Mouse (Mus musculus) lung, postnatal 14 days (tissue): Measurements from ENCODE around the gene Retreg3.
A peak's percentile ranks its signal among the peaks of the same experiment; 100 is the strongest.
"Not testable (repeated sequence)": the region's sequence is repeated elsewhere in the genome, so short reads cannot be mapped to it uniquely, and the experiment has no call there.

Experiments
- DNase-seq: peaks from one replicate; pipeline ENCODE4 v3.0.0; 2021

Gene Retreg3

GRCm38 (mm10) chr11:101146377-101146776 is 26.7 kb upstream of the Retreg3 start:
- DNase-seq = no peak

DNA sequence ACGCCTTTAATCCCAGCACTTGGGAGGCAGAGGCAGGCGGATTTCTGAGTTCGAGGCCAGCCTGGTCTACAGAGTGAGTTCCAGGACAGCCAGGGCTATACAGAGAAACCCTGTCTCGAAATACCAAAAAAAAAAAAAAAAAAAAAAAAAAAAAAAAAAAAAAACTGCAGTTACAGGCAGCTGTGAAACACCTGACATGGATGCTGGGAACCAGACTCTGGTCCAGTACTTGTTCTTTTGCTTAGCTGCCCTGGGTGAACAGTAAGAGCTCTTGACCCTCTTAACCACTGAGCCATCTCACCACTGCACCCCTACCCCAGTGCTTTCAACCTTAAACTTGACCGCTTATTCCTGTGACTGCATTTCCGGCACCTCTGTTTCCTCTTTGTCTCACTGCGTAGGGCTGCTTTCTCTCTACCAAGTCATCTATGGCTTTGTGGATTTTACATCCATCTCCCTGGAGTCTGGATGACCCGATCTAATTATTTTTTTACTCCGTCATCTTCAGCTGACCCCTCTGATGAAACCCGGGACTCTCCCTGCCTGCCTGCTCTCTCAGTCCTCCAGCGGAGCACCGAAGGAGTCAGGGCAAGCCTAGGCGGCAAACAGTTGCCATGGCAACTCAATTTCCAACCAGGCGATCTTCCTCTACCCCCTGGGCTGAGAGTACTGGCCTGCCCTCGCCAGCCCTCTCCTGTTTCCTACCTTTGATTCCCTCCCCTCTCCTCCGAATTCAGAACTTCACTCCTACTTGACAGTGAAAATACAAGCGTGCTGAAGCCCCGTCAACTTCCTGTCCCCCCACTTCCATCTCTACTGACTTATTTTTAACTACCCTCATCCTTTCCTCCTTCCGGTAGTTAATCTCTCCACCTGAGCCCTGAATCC is 23.9 kb upstream of the Retreg3 start:
- no peak for DNase-seq

- no peak for DNase-seq
Measured at GRCm38 (mm10) chr11:101142215-101142967, 22.7 kb upstream of the Retreg3 start.

DNA sequence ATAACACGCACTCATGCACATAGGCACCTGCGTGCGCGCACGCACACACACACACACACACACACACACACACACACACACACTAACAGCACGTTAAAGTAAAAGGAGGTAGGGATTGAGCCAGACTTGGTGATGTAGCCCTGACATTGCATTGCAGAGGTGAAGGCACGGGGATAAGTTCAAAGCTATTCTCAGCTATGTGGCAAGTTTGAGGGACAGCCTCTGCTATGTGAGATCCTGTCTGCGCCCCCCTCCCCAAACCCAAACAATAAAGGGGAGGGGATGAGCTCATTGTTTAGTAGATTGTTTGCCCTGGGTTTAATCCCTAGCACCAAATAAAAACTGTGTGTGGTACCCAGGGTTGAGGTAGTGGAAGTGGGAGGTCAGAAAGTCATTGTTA is 21.4 kb upstream of the Retreg3 start:
- no peak for DNase-seq

DNA sequence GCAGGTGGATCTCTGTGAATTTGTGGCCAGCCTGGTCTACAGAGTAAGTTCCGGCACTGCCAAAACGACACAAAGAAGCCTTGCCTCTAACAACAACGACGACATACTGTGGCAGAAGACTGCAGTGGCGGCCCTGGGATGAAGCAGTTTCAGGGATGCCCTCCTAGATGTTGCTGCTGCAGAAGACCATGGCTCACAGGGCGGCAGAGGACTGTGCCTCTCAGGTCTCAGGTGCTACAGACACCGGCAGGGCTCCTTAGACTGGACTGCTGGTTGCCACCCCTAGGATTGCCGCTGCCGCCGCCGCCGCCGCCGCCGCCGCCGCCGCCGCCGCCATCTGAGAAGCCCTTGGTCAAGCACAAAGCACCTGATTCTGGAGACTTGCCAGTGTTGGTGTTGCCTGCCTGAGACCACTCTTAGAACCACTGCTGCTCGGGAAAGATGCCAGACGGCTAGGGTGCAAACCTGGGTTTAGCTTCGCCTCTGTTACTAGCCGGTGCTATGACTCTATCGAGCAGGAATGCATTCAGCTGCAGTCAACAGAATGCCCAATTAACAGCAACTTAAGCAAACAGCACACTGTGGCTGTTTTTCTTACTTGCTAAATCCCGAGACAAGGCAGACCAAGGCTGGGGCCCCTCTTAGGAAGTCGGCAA is 20.6 kb upstream of the Retreg3 start:
- peak; percentile 49 for DNase-seq

GRCm38 (mm10) chr11:101138536-101139181 is 19.0 kb upstream of the Retreg3 start:
- no peak for DNase-seq

DNA sequence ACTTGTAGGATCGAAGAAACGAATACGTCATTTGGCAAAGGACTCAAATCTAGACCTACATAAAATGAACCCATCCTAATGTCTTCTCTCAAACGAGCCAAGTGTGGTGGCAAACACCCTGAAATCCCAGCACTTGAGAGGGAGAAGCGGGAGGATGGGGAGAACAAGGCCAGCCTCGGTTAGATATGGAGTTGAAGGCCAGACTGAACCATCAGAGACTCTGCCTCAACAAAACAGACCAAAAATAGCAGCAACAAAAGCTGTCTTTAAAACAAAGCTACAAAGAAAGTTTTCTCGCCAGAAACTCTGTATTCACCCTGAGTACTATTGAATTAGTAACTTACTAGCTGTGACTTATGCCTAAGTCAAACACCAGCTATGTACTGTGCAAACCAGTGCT is 17.3 kb upstream of the Retreg3 start:
- DNase-seq = no peak

GRCm38 (mm10) chr11:101134217-101134865 is 14.6 kb upstream of the Retreg3 start:
- DNase-seq = no peak

DNA sequence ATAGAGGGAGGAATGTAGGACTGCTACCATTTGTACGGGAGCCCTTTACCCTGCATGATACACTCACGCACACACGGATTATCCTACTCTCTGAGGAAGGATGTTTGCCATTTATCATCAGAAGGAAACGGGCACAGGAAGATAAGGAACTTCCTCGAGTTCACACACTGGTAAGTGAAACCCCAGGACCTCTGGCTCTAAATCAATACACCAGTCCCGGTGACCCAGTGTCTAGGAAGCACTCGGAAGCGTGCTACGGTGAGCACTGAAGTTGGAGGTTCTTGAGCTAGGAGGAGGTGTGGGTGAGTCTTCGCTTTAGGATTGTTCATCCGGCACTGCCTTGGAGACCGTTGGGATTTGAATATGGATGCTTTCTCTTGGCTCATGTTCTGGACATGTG is 13.3 kb upstream of the Retreg3 start:
- no peak for DNase-seq

GRCm38 (mm10) chr11:101131701-101132100 is 12.0 kb upstream of the Retreg3 start:
- no peak for DNase-seq

DNA sequence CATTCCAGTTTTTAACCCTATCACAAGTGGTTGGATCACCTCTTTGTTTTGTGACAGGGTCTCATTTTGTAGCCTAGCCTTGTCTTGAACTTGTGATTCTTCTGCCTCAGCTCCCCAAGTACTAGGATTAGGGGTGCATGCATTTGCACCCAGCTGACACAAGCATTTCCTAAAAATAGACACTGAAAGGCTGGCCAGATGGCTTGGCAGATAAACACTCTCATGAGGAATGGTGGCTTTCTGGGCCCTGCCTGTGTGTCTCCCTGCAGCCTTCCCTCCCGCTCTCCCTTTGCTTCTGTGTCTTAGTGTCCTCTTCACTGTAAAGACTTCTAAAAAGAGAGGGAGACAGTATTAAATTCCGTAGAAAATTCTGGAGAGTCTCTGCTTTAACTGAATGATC is 11.5 kb upstream of the Retreg3 start:
- DNase-seq = no peak

GRCm38 (mm10) chr11:101130056-101130756 is 10.5 kb upstream of the Retreg3 start:
- DNase-seq = no peak

DNA sequence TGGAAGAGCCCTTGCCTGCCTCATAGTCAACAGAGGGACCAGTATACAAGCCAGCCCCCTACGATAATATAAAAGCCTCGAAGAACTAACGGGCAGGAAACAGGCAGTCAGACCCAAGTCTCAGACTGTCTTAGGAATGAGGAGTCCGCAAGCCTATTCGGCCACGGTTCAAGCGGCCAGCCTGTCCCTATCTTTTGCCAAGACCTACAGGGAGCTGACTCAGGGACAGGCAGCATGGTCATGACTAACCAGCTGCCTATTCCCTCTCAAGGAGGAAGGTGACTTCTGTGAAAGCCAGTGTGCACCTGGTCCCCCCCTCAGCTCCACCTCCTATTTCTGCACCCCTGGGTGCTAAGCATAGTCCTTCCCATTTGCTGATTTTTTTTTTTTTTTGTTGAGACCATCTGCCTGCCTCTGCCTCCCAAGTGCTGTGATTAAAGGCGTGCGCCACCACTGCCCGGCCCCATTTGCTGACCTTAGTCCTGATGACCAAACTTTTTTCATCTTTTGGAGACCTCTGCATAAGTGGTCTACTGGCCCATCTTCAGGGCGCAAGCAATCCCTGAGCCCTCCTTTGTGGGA is 9.4 kb upstream of the Retreg3 start:
- no peak for DNase-seq

GRCm38 (mm10) chr11:101127075-101127474 is 7.4 kb upstream of the Retreg3 start:
- no peak for DNase-seq

GRCm38 (mm10) chr11:101125008-101125407 is 5.3 kb upstream of the Retreg3 start:
- not testable (repeated sequence) for DNase-seq

- DNase-seq = not testable (repeated sequence)
Measured at GRCm38 (mm10) chr11:101124494-101124893, 4.8 kb upstream of the Retreg3 start.

GRCm38 (mm10) chr11:101120545-101121188 is 974 bp upstream of the Retreg3 start:
- no peak for DNase-seq

DNA sequence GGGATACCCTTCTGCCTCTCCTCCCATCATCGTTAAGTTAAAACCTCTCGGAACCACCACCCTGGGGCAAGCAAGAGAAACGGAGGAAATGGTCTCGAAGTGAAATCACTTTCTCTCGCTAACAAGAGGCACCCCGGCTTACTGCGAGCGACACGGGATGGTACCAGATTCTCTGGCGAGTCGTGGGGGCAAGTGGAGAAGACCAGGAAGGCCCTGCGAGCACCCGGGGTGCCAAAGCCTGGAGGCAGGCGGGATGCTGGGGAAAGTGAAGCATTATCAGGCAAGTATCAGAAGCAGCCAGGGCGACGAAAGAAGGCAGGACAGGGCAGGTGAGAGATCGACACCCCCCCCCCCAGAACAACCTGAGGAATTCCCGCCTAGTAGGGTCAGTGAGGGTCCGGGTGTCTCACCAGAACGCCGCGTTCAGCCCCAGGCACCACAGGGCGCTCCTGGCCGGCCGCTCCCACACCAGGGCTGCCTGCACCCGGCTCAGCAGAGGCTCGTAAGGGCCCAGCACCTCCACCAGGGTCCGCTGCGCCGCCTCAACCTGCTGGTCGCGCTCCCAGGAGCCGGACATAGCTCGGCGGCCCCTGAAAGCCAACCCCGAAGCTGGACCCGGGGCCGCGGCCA is 447 bp downstream of the Retreg3 start:
- DNase-seq = no peak

DNA sequence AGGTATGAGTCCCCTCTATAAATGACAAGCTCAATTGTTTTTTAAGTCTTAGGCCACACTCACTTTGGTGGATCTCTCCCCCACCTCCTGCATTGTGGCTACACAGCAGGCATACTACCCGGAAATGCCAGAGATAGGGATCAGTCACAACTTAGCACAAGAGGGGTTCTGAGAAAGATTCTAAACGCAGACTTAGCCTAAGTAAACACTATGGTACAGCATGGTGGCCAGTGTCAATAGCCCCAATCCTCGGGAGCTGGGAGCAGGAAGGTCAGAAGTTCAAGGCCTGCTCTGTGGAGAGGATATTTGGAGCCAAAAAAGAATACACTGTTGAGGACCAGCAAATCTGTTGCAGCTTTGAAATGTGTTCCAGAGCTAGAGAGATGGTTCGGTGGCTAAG is 1.6 kb downstream of the Retreg3 start:
- DNase-seq = no peak

DNA sequence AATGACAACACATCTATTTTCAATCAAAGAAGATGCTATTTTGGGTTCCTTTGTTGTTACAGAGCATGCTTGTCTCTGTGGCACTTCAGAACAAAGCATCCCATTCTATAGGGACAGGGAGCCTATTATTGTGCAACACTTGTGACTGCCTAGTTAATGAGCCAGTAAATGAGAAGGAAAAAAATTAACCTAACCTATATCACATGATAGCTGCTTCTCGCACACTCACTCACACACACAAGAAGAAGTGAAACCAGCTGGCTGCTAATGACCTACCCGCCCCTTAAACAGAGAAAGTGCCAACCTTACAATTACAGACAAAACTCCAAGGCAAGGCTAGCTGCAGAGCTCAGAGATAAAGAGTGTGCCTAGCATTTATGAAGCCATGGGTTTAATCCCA is 4.1 kb downstream of the Retreg3 start:
- no peak for DNase-seq
